Mouse (Mus musculus) ovary, postnatal 10 days (tissue): ENCODE results near the gene Gm21746.
"Not testable (repeated sequence)": the region's sequence is repeated elsewhere in the genome, so short reads cannot be mapped to it uniquely, and the experiment has no call there.

ENCODE experiments used
- DNase-seq: peaks from one replicate; pipeline ENCODE4 v3.0.0; 2022; ENCODE audit warnings: low spot score

The Gm21746 gene

GRCm38 (mm10) chrY:6237895-6238294, at the start of gene Gm21746:
Gm21746 (minus strand) TSS chrY:6237995.
- DNase-seq = not testable (repeated sequence)

GRCm38 (mm10) chrY:6266798-6267197, 29.0 kb upstream of the Gm21746 start, which contains the start of gene Gm20873:
Gm20873 (plus strand) TSS chrY:6267098.
- DNase-seq = not testable (repeated sequence)
